Mouse (Mus musculus): Measurements from ENCODE around the gene Abi3. TPM values are rescaled to one million over a fixed set of nuclear protein-coding genes. Genes with fewer than 3 reads are reported as not detected.

Abi3 gene
- polyA plus RNA-seq, 1 experiment: 21.8 TPM

DNA sequence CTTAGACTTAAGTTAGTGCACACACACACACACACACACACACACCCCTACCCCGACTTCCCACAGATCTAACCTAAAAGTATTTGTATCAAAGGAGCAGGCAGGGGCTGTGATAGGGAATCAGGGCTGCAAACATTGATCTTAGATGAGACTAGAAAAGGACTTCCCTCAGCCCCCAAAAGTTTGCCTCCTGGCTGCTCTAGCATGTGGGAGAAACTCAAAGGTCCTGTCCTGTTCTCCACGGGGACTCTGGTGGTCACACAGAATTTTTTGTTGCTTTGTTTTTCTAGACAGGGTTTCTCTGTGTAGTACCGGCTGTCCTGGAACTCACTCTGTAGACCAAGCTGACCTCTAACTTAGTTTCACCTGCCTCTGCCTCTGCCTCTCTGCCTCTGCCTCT lies 16.7 kb downstream of the Abi3 start:
- Histone ChIP-seq H3K27ac (ENCODE audit: insufficient read depth, low read depth, low read length) (no peak overlapping the region), H3K4me1 (ENCODE audit: control insufficient read depth, insufficient read depth, low read length) (no peaks in the 10 kb centered on the region), H3K27me3 (replicated peaks; ENCODE audit: control insufficient read depth, insufficient read depth, low read length) (no peaks in the 10 kb centered on the region), H3K36me3 (ENCODE audit: control insufficient read depth, insufficient read depth, low read length) (no peaks in the 10 kb centered on the region), H3K4me3 (ENCODE audit: insufficient read depth, low read depth, low read length) (no peak overlapping the region)
- TF ChIP-seq POLR2A (IDR thresholded peaks at IDR 0.05; ENCODE audit: low read depth, low read length) (no peak), CTCF (conservative IDR thresholded peaks at IDR 0.05; ENCODE audit: insufficient read depth, insufficient read length, low read depth, low read length) (no peak)
- 32% methylated on average over 3 of the region's 3 CpGs for WGBS
- no peak for DNase-seq

DNA sequence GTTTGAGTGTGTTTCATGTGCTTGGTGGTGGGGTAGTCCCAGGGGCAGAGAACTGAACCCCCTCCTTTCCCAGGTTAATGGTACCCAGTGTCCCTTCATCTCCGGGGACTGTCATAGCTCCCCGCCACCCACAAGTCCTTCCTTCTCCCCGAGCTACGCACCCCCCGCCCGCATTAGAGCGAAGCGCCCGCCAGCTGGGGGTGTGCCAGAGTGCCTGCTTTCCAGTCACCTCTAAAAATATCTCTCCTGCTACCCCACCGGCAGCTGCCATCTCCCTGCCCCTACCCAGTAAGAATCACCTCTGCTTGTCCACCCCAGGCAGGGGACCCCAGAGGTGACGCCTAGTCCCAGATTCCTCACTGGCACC lies 17.4 kb downstream of the Abi3 start:
- WGBS: 5% methylated on average over 11 of the region's 11 CpGs
- DNase-seq: peak; percentile 63
- Histone ChIP-seq H3K36me3 (ENCODE audit: control insufficient read depth, insufficient read depth, low read length) (no peaks in the 10 kb centered on the region), H3K4me1 (ENCODE audit: control insufficient read depth, insufficient read depth, low read length) (no peaks in the 10 kb centered on the region), H3K4me3 (ENCODE audit: insufficient read depth, low read depth, low read length) (peak overlapping the region; percentile 60), H3K27ac (ENCODE audit: insufficient read depth, low read depth, low read length) (peak overlapping the region; percentile 65; the same call in 1 of the 2 replicates), H3K27me3 (replicated peaks; ENCODE audit: control insufficient read depth, insufficient read depth, low read length) (no peaks in the 10 kb centered on the region)
- TF ChIP-seq CTCF (conservative IDR thresholded peaks at IDR 0.05; ENCODE audit: insufficient read depth, insufficient read length, low read depth, low read length) (no peak), POLR2A (IDR thresholded peaks at IDR 0.05; ENCODE audit: low read depth, low read length) (no peak)

GRCm38 (mm10) chr11:95824071-95824876 lies 18.0 kb downstream of the Abi3 start, which contains the start of gene Phospho1:
TSS of gene Phospho1 (plus strand) at chr11:95824499.
- under 1% methylated on average over 78 of the region's 78 CpGs for WGBS
- H3K4me1 ChIP-seq (ENCODE audit: control insufficient read depth, insufficient read depth, low read length): no peaks in the 10 kb centered on the region
- H3K27ac ChIP-seq (ENCODE audit: insufficient read depth, low read depth, low read length): peak within 1 kb of the TSS; percentile 65; the same call in 1 of the 2 replicates
- H3K36me3 ChIP-seq (ENCODE audit: control insufficient read depth, insufficient read depth, low read length): no peaks in the 10 kb centered on the region
- DNase-seq: peak; percentile 95
- peak within 1 kb of the TSS; percentile 60 for H3K4me3 ChIP-seq (ENCODE audit: insufficient read depth, low read depth, low read length)
- TF ChIP-seq POLR2A (IDR thresholded peaks at IDR 0.05; ENCODE audit: low read depth, low read length): no peak
- TF ChIP-seq CTCF (conservative IDR thresholded peaks at IDR 0.05; ENCODE audit: insufficient read depth, insufficient read length, low read depth, low read length): no peak
- no peaks in the 10 kb centered on the region for H3K27me3 ChIP-seq (replicated peaks; ENCODE audit: control insufficient read depth, insufficient read depth, low read length)

GRCm38 (mm10) chr11:95822437-95822836 lies 19.8 kb downstream of the Abi3 start:
- TF ChIP-seq POLR2A (IDR thresholded peaks at IDR 0.05; ENCODE audit: low read depth, low read length) (no peak), CTCF (conservative IDR thresholded peaks at IDR 0.05; ENCODE audit: insufficient read depth, insufficient read length, low read depth, low read length) (no peak)
- Histone ChIP-seq H3K36me3 (ENCODE audit: control insufficient read depth, insufficient read depth, low read length) (no peaks in the 10 kb centered on the region), H3K4me1 (ENCODE audit: control insufficient read depth, insufficient read depth, low read length) (no peaks in the 10 kb centered on the region), H3K27ac (ENCODE audit: insufficient read depth, low read depth, low read length) (no peak overlapping the region), H3K27me3 (replicated peaks; ENCODE audit: control insufficient read depth, insufficient read depth, low read length) (no peaks in the 10 kb centered on the region), H3K4me3 (ENCODE audit: insufficient read depth, low read depth, low read length) (no peak overlapping the region)
- WGBS: 96% methylated on average over 4 of the region's 4 CpGs
- no peak for DNase-seq

DNA sequence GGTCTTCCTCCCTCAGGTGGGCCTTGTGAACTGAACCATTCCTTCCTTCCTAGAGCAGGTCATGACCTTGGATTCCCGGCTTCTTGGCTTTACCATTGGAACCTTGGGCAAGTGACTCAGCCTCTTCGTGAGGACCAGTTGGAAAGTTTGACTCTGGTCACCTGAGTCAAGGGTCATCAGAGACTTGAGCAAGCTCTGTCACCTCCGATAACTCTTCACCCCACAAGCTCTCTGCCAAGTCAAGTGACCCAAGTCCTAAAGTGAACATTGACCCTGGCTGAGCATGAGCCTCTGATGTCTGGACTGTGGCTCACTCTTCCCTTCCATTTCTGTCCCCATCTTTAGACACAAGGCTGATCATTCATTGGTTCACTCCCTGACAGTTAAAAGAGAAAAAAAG lies 20.8 kb downstream of the Abi3 start:
- 70% methylated on average over 3 of the region's 3 CpGs for WGBS
- no peaks in the 10 kb centered on the region for H3K36me3 ChIP-seq (ENCODE audit: control insufficient read depth, insufficient read depth, low read length)
- no peak overlapping the region for H3K4me3 ChIP-seq (ENCODE audit: insufficient read depth, low read depth, low read length)
- DNase-seq: no peak
- TF ChIP-seq POLR2A (IDR thresholded peaks at IDR 0.05; ENCODE audit: low read depth, low read length) (no peak), CTCF (conservative IDR thresholded peaks at IDR 0.05; ENCODE audit: insufficient read depth, insufficient read length, low read depth, low read length) (no peak)
- no peaks in the 10 kb centered on the region for H3K27me3 ChIP-seq (replicated peaks; ENCODE audit: control insufficient read depth, insufficient read depth, low read length)
- H3K4me1 ChIP-seq (ENCODE audit: control insufficient read depth, insufficient read depth, low read length): no peaks in the 10 kb centered on the region
- no peak overlapping the region for H3K27ac ChIP-seq (ENCODE audit: insufficient read depth, low read depth, low read length)

DNA sequence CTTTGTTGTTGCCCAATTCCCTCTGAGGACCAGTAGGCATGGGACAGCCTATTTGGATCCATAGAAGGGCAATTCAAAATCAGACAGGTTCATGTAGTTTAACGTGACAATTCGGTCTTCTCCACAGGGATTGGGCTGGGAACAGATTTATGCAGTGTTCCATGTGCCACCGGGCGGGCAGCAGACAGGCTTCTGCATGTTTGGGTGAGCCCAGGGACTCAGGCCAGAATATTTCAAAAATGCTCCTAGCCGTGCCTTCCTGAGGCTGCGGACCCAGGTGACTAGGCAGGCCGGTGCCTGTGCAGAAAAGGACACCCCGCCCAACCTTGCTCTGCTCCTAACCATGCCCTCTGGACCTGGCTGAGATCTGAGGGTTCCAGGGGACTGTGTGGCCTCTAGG lies 23.1 kb downstream of the Abi3 start:
- no peak overlapping the region for H3K4me3 ChIP-seq (ENCODE audit: insufficient read depth, low read depth, low read length)
- H3K36me3 ChIP-seq (ENCODE audit: control insufficient read depth, insufficient read depth, low read length): no peaks in the 10 kb centered on the region
- H3K4me1 ChIP-seq (ENCODE audit: control insufficient read depth, insufficient read depth, low read length): no peaks in the 10 kb centered on the region
- H3K27ac ChIP-seq (ENCODE audit: insufficient read depth, low read depth, low read length): peak overlapping the region; percentile 40; the same call in 1 of the 2 replicates
- no peaks in the 10 kb centered on the region for H3K27me3 ChIP-seq (replicated peaks; ENCODE audit: control insufficient read depth, insufficient read depth, low read length)
- 67% methylated on average over 8 of the region's 8 CpGs for WGBS
- DNase-seq: peak; percentile 65
- TF ChIP-seq CTCF (conservative IDR thresholded peaks at IDR 0.05; ENCODE audit: insufficient read depth, insufficient read length, low read depth, low read length) (no peak), POLR2A (IDR thresholded peaks at IDR 0.05; ENCODE audit: low read depth, low read length) (no peak)

DNA sequence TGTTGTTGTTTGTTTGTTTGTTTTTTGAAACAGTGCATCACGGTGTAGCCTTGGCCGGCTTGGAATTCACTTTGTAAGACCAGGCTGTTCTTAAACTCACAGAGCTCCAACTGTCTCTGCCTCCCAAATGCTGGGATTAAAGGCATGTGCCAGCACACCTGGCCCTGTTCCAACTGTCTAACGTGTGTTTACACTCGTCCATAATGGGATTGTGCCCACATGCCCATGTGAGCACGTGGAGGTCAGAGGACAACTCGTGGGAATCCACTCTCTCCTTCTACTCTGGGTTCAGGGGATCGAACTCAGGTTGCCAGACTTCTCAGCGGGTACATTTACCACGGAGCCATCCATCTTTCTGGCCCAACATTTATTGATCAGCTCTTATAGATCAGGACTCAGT lies 26.9 kb downstream of the Abi3 start:
- WGBS: 74% methylated on average over 9 of the region's 9 CpGs
- TF ChIP-seq POLR2A (IDR thresholded peaks at IDR 0.05; ENCODE audit: low read depth, low read length) (no peak), CTCF (conservative IDR thresholded peaks at IDR 0.05; ENCODE audit: insufficient read depth, insufficient read length, low read depth, low read length) (no peak)

More for the DNA sequence above, 26.9 kb downstream of the Abi3 start:
- Histone ChIP-seq H3K27me3 (replicated peaks; ENCODE audit: control insufficient read depth, insufficient read depth, low read length) (no peaks in the 10 kb centered on the region), H3K27ac (ENCODE audit: insufficient read depth, low read depth, low read length) (no peak overlapping the region), H3K4me3 (ENCODE audit: insufficient read depth, low read depth, low read length) (no peak overlapping the region), H3K36me3 (ENCODE audit: control insufficient read depth, insufficient read depth, low read length) (no peaks in the 10 kb centered on the region), H3K4me1 (ENCODE audit: control insufficient read depth, insufficient read depth, low read length) (no peaks in the 10 kb centered on the region)
- DNase-seq: no peak
